Mouse (Mus musculus) myocyte (in vitro differentiated cells): ENCODE results near the gene Ngp. TPM values are rescaled to one million over a fixed set of nuclear protein-coding genes. Genes with fewer than 3 reads are reported as not detected.

Experiments used
- H3K27me3 ChIP-seq: one replicate; pipeline ENCODE4 v1.6.1; 2011; ENCODE audit not compliant: control insufficient read depth, insufficient read depth, insufficient read length
- H3K36me3 ChIP-seq: one replicate; pipeline ENCODE4 v1.6.1; 2011; ENCODE audit not compliant: control insufficient read depth, insufficient read depth
- H3K4me2 ChIP-seq: one replicate; pipeline ENCODE4 v1.6.1; 2011; ENCODE audit warnings: low read depth, control low read depth
- H3K4me3 ChIP-seq: one replicate; pipeline ENCODE4 v1.5.1; 2011; ENCODE audit warnings: mild to moderate bottlenecking, control low read depth, moderate library complexity
- H3K79me2 ChIP-seq: one replicate; pipeline ENCODE4 v1.6.1; 2011; ENCODE audit not compliant: control insufficient read depth, insufficient read depth
- H3ac ChIP-seq: one replicate; pipeline ENCODE4 v1.6.1; 2011; ENCODE audit not compliant: control insufficient read depth, insufficient read length
- CEBPB ChIP-seq: IDR thresholded peaks from 2 replicates; pipeline ENCODE4 v1.6.1; 2011; ENCODE audit warnings: mild to moderate bottlenecking, moderate library complexity; ENCODE audit not compliant: poor library complexity, insufficient read depth, severe bottlenecking
- E2F4 ChIP-seq: IDR thresholded peaks from one replicate; pipeline ENCODE4 v1.6.1; 2011; ENCODE audit warnings: mild to moderate bottlenecking, control low read depth, moderate library complexity; ENCODE audit not compliant: insufficient read depth
- MAX ChIP-seq: IDR thresholded peaks from one replicate; pipeline ENCODE4 v1.6.1; 2011; ENCODE audit warnings: low read depth, mild to moderate bottlenecking, control low read depth
- MYOD1 ChIP-seq, 3 experiments: IDR thresholded peaks; one replicate each; pipeline ENCODE4 v1.6.1; 2011; ENCODE audit warnings: control low read depth in 2 of 3, low read depth in 2 of 3, mild to moderate bottlenecking in 2 of 3, moderate library complexity in 1 of 3; ENCODE audit not compliant: insufficient read length in 2 of 3, control insufficient read depth in 1 of 3
- MYOG ChIP-seq, 3 experiments: IDR thresholded peaks; one replicate each; pipeline ENCODE4 v1.6.1; 2011; ENCODE audit warnings: control low read depth in 2 of 3, low read depth in 2 of 3, mild to moderate bottlenecking in 2 of 3; ENCODE audit not compliant: insufficient read length in 2 of 3, control insufficient read depth in 1 of 3, insufficient read depth in 1 of 3
- POLR2A ChIP-seq: IDR thresholded peaks from one replicate; pipeline ENCODE4 v1.6.1; 2011; ENCODE audit warnings: low read depth, mild to moderate bottlenecking, control low read depth, moderate library complexity; ENCODE audit not compliant: insufficient read length
- POLR2AphosphoS2 ChIP-seq: IDR thresholded peaks from one replicate; pipeline ENCODE4 v1.6.1; 2011; ENCODE audit warnings: low read depth, control low read depth; ENCODE audit not compliant: insufficient read length
- REST ChIP-seq: IDR thresholded peaks from one replicate; pipeline ENCODE4 v1.6.1; 2011; ENCODE audit warnings: mild to moderate bottlenecking, control low read depth, moderate library complexity; ENCODE audit not compliant: insufficient read depth, insufficient read length
- SRF ChIP-seq: IDR thresholded peaks from one replicate; pipeline ENCODE4 v1.6.1; 2011; ENCODE audit warnings: low read depth; ENCODE audit not compliant: control insufficient read depth, insufficient read length
- TCF12 ChIP-seq: IDR thresholded peaks from one replicate; pipeline ENCODE4 v1.6.1; 2011; ENCODE audit warnings: mild to moderate bottlenecking, control low read depth; ENCODE audit not compliant: poor library complexity, insufficient read depth, severe bottlenecking
- TCF3 ChIP-seq: IDR thresholded peaks from one replicate; pipeline ENCODE4 v1.6.1; 2011; ENCODE audit warnings: low read depth, control low read depth; ENCODE audit not compliant: insufficient read length
- USF1 ChIP-seq: IDR thresholded peaks from one replicate; pipeline ENCODE4 v1.6.1; 2011; ENCODE audit warnings: low read depth, mild to moderate bottlenecking, control low read depth, moderate library complexity
- polyA plus RNA-seq: library from polyadenylated mRNA; unstranded; fragments of >200 nt; fragmentation: generic; extraction: Trizol; gene quantifications from one replicate; pipeline ENCODE4 v1.2.1, GENCODE M21; 2012; ENCODE audit warnings: missing spikeins

Ngp gene
- polyA plus RNA-seq, 1 experiment = not detected

DNA sequence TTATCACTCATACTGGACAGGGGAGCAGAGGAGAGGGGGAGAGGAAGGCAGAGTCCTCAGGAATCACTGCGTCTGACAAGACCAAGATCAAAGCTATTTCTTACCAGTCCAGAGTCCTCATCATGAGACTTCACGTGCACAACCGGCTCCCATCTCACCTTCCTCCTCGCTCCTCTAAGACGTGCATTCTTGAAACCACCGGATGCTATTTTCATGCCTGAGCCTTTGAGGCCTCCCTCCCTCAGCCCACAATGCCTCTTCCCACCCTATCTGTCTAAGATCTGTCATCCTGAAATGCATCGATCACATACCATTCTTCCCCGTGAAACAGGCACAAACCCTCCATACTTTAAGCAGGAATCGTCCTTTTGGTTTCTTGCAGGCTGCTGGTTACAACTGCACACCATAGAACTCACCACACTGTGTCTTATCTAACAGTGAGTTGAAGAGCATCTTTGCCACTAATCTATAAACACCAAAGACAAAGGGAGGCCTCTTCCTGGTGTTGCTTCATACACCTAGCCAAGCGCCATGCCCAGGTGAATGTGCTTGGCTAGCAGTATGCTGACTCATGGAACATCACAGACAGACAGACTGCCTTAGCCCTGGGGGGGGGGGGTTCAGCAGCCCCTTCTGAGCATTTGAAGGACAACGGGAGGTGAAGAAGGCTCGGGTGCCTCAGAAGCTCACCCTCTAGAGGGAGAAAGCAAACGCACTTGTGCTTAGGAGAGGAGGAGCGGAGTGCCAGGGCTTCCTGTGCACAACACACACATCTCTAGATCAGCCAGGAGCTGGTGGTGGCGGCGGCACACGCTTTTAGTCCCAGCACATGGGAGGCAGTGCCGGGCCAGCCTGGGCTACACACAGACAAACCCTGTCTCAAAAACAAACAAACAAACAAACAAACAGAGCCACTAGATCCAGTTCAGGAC is 41.6 kb downstream of the Ngp start:
- no peak overlapping the region for H3K4me2 ChIP-seq
- no peak overlapping the region for H3ac ChIP-seq
- no peaks in the 10 kb centered on the region for H3K79me2 ChIP-seq
- H3K4me3 ChIP-seq = no peak overlapping the region
- no peaks in the 10 kb centered on the region for H3K27me3 ChIP-seq
- TF ChIP-seq POLR2AphosphoS2 (no peak), REST (no peak), MYOG (IDR thresholded peaks at IDR 0.05; ENCODE audit: control insufficient read depth in 1 of 3, insufficient read depth in 1 of 3, insufficient read length in 2 of 3, low read depth in 2 of 3) (no peak), TCF12 (no peak), USF1 (no peak), E2F4 (no peak)
- no peaks in the 10 kb centered on the region for H3K36me3 ChIP-seq

DNA sequence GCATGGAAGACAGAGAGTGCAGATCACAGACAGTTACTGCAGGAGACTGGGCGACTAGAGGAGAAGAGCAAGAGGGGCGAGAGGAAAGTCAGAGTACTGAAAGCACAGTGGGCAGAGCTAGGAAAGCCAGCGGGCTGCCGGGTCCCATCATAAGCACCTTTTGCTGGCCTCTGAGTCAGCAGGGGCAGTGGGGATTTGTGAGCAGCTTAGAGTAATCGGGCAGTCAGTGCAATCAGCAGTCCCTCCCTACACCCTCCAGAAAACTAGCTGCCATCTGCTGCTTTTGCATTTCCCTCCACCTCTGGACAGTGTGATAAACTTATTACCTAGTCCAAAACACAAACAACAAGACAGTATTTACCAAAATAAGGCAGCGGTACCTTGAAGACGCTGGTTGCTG is 42.8 kb downstream of the Ngp start:
- no peak overlapping the region for H3K4me2 ChIP-seq
- TF ChIP-seq MAX = no peak
- no peak for TF ChIP-seq SRF
- TF ChIP-seq POLR2A = no peak
- TF ChIP-seq USF1 = no peak
- TF ChIP-seq CEBPB = no peak
- TF ChIP-seq MYOD1 (IDR thresholded peaks at IDR 0.05; ENCODE audit: control insufficient read depth in 1 of 3, insufficient read length in 2 of 3, low read depth in 2 of 3) = no peak
- no peak for TF ChIP-seq E2F4
- TF ChIP-seq REST = no peak
- TF ChIP-seq MYOG (IDR thresholded peaks at IDR 0.05; ENCODE audit: control insufficient read depth in 1 of 3, insufficient read depth in 1 of 3, insufficient read length in 2 of 3, low read depth in 2 of 3) = no peak
- TF ChIP-seq TCF3 = no peak
- no peak for TF ChIP-seq POLR2AphosphoS2
- no peak for TF ChIP-seq TCF12
- no peaks in the 10 kb centered on the region for H3K79me2 ChIP-seq
- H3K27me3 ChIP-seq = no peaks in the 10 kb centered on the region
- H3ac ChIP-seq = no peak overlapping the region
- no peak overlapping the region for H3K4me3 ChIP-seq
- H3K36me3 ChIP-seq = no peaks in the 10 kb centered on the region

DNA sequence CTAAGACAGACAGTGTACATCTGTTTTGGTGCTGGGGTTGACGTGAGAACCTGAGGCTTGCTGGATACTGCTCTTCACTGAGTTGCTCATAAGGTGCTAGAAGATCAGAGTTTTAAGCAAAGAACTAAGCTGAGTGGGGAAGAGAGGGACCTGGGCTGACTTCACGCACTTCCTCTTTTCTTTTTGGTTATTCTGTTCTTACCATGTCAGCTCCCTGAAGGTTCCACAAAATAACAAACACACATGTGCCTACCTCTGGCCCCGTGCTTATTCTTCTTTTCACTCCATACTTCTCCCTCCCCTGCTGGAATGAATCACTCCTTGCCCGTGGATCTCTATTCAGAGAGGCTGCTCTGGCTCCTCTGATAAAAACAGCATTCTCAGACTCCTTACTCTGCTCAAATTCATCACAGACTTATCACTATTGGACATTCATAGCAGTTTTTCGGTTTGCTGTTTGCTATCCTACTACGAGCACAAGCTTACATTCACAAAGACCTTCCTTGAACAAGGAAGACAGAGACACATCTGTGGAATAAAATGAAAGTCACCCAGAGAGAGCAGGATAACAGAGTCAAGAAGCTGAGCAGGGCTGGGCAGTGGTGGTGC is 44.5 kb downstream of the Ngp start:
- Histone ChIP-seq H3K79me2 (no peaks in the 10 kb centered on the region), H3ac (no peak overlapping the region), H3K36me3 (no peaks in the 10 kb centered on the region), H3K27me3 (no peaks in the 10 kb centered on the region), H3K4me3 (no peak overlapping the region), H3K4me2 (no peak overlapping the region)
- no peak for TF ChIP-seq MAX
- TF ChIP-seq E2F4 = no peak
- TF ChIP-seq SRF = no peak
- no peak for TF ChIP-seq MYOG (IDR thresholded peaks at IDR 0.05; ENCODE audit: control insufficient read depth in 1 of 3, insufficient read depth in 1 of 3, insufficient read length in 2 of 3, low read depth in 2 of 3)
- TF ChIP-seq TCF3 = no peak
- TF ChIP-seq MYOD1 (IDR thresholded peaks at IDR 0.05; ENCODE audit: control insufficient read depth in 1 of 3, insufficient read length in 2 of 3, low read depth in 2 of 3) = no peak
- TF ChIP-seq TCF12 = no peak
- no peak for TF ChIP-seq USF1
- no peak for TF ChIP-seq POLR2A
- TF ChIP-seq REST = no peak
- TF ChIP-seq CEBPB = no peak
- no peak for TF ChIP-seq POLR2AphosphoS2

DNA sequence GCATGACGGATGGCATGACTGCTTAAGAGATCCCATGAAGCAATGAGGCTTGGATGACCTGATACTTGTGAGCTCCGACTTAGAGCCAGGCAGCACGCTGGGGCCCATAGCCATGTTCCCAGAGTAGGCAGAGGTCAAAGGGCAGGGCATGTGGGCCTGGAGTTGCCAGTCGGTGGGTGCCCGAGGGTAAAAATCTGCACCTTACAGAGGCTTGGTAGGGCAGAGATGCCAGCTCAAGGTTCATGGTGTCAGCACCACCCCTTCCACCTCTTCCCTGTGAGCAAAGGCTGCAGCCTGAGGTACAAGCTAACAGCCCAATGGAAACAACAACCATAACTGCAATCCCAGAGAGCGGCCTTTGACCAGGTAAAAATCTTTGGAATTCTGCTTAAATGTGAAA is 45.8 kb downstream of the Ngp start:
- Histone ChIP-seq H3K4me2 (no peak overlapping the region), H3ac (no peak overlapping the region), H3K4me3 (no peak overlapping the region), H3K36me3 (no peaks in the 10 kb centered on the region), H3K79me2 (no peaks in the 10 kb centered on the region), H3K27me3 (no peaks in the 10 kb centered on the region)
- no peak for TF ChIP-seq CEBPB

DNA sequence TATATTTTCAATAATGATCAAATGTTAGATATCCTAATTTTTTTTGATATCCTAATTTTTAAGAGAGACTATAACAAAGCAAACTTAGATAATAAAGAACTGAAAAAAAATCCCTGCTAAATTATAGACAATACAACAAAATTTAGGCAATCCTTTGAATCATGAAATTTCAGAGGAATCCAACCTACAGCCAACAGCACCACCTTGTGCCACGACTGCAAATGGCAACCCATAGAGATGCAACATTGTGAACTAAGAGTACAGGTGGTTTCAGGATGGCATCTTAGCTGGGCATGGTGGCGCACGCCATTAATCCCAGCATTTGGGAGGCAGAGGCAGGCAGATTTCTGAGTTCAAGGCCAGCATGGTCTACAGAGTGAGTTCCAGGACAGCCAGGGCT is 46.6 kb downstream of the Ngp start:
- Histone ChIP-seq H3K36me3 (no peaks in the 10 kb centered on the region), H3K27me3 (no peaks in the 10 kb centered on the region), H3K4me2 (no peak overlapping the region), H3K4me3 (no peak overlapping the region), H3ac (no peak overlapping the region), H3K79me2 (no peaks in the 10 kb centered on the region)
- TF ChIP-seq MAX = no peak
- no peak for TF ChIP-seq MYOD1 (IDR thresholded peaks at IDR 0.05; ENCODE audit: control insufficient read depth in 1 of 3, insufficient read length in 2 of 3, low read depth in 2 of 3)
- TF ChIP-seq TCF12 = no peak
- TF ChIP-seq USF1 = no peak
- TF ChIP-seq TCF3 = no peak
- TF ChIP-seq E2F4 = no peak
- TF ChIP-seq MYOG (IDR thresholded peaks at IDR 0.05; ENCODE audit: control insufficient read depth in 1 of 3, insufficient read depth in 1 of 3, insufficient read length in 2 of 3, low read depth in 2 of 3) = no peak

Other genes starting within 250 kb of the Ngp start
- gene Cspg5, start 176.0 kb upstream of the Ngp start, polyA plus RNA-seq = 0.24 TPM
- gene Elp6, start 114.6 kb upstream of the Ngp start, polyA plus RNA-seq = 11.9 TPM
- 44.4 TPM for gene Scap, start 86.5 kb upstream of the Ngp start, polyA plus RNA-seq
- 36.0 TPM for gene Ptpn23, start 11.5 kb upstream of the Ngp start, polyA plus RNA-seq
- 10.2 TPM for gene Klhl18, start 56.9 kb downstream of the Ngp start, polyA plus RNA-seq
- 0.48 TPM for gene Kif9, start 57.2 kb downstream of the Ngp start, polyA plus RNA-seq
- gene Setd2, start 112.8 kb downstream of the Ngp start, polyA plus RNA-seq = 11.6 TPM
- 66.9 TPM for gene Nradd, start 204.7 kb downstream of the Ngp start, polyA plus RNA-seq
- gene Nbeal2, start 234.4 kb downstream of the Ngp start, polyA plus RNA-seq = 3.3 TPM
- 59.2 TPM for gene Ccdc12, start 236.8 kb downstream of the Ngp start, polyA plus RNA-seq